Mouse (Mus musculus) neutrophil, adult 59 days (primary cell): Measurements from ENCODE around the gene Fam81a. TPM values are rescaled to one million over a fixed set of nuclear protein-coding genes. Genes with fewer than 3 reads are reported as not detected.

ENCODE experiments used
- total RNA-seq, 2 experiments: library from RNA; stranded (reverse); gene quantifications; 1 replicate in 1 of 2; 2 replicates in 1 of 2; pipeline ENCODE4 v1.2.4; 2023

Fam81a gene
- total RNA-seq, result not detected

GRCm38 (mm10) chr9:70142460-70142859 lies at the start of gene Fam81a:
Gene Fam81a (minus strand): TSS chr9:70142560.

Other genes with a start within 250 kb of the Fam81a start
- 10 to 100 TPM; 79.7 to 97.8 TPM for gene Bnip2, start 153.1 kb downstream of the Fam81a start, total RNA-seq
- 10 to 100 TPM; 49.0 to 62.6 TPM for gene Gtf2a2, start 130.0 kb downstream of the Fam81a start, total RNA-seq
- not detected for gene Gcnt3, start 104.5 kb downstream of the Fam81a start, total RNA-seq
- gene Myo1e, start 64.8 kb upstream of the Fam81a start, total RNA-seq, result 1 to 10 TPM in 1 of 2 experiments, under 1 TPM in 1; 0.89 to 2.5 TPM